Mouse (Mus musculus): ENCODE results near the gene Sult3a2.
"Not testable (repeated sequence)": the region's sequence is repeated elsewhere in the genome, so short reads cannot be mapped to it uniquely, and the experiment has no call there.

DNA sequence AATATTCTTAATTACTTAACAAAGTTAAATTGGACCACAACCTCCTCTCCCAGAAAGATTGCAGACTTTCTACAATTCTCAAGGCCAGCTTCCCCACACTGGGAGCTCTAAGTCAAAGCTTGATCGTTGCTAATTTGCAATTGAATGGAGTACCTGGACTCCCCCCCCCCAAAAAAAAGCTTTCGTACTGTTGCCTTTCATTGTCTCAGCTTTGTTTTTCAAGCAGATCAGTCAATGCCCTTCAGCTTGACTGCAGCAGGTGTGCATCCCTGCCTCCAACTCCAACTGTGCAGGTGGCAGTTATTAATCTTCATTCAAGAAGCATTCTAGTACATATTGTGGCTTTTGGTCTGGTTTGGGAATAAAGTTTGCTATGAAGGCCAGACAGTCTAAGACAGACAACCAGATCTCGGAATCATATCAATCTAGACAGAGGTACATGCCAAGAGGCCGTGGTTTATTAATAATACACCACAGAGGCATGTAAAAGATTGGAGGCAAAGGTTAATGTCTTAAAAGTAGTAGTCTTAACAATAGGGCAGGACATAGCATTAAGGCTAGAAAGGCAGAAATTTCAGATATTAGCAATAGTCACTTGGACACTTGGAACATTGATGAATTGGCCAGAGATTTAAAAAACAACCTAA, 9.9 kb upstream of the Sult3a2 start:
- TF ChIP-seq CTCF (IDR thresholded peaks at IDR 0.05 in 2 of 3, conservative IDR thresholded peaks at IDR 0.05 in 1 of 3; ENCODE audit: control insufficient read depth in 1 of 3, insufficient read depth in 1 of 3, low read depth in 2 of 3, low read length in 3 of 3, poor library complexity in 1 of 3, severe bottlenecking in 1 of 3); ZC3H11A (IDR thresholded peaks at IDR 0.05; ENCODE audit: low read depth, low read length); TBP (IDR thresholded peaks at IDR 0.05; ENCODE audit: low read depth, low read length): not testable (repeated sequence)

Measured in MEL (cell line).